Mouse (Mus musculus) kidney, adult 9 months (tissue): Measurements from ENCODE around the gene Mecr.
A peak's percentile ranks its signal among the peaks of the same experiment; 100 is the strongest.

Experiments
- DNase-seq: peaks from one replicate; pipeline ENCODE4 v3.0.0; 2022

The Mecr gene

DNA sequence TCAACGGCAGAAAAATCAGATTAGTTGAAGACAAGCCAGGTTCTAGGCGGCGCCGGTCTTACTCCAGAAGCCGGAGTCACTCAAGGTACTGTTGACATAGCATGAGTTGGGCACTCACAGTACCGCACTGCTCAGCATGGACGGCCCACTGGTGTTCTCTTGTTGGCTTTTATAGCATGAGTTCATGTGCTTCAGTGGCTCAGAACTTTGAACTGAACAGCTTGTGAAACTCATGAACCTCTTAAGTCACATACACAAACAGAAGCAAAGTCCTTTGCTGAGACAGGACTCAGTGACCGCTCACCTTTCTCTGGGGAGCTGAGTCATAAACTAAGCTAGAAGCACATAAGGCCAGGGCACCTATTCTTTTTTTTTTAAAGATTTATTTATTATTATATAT is 54.5 kb downstream of the Mecr start:
- DNase-seq: peak; percentile 91

- no peak for DNase-seq
Measured at GRCm38 (mm10) chr4:131898503-131899179, 55.4 kb downstream of the Mecr start.

- DNase-seq: no peak
Measured at GRCm38 (mm10) chr4:131899180-131899554, 55.9 kb downstream of the Mecr start.

- no peak for DNase-seq
Measured at GRCm38 (mm10) chr4:131901090-131901489, 57.8 kb downstream of the Mecr start.

DNA sequence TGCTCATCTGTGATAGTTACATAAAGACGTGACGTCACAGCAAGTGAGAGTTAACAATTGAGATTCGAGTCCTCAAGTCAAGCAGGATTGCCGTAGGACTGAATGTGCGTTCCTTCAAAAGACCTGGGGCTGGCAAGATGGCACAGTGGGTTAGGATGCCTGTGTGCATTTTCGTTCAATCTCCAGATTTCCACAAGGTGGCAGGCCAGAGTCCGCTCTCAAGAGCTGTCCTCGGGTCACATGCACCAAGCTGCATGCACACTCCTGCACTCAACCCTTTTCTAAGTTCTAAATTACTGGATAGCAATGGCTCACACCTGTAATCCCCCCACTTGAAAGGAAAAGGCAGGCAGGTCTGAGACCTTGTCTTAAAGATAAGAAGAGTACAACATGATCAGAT is 61.2 kb downstream of the Mecr start:
- peak; percentile 71 for DNase-seq

- no peak for DNase-seq
Measured at GRCm38 (mm10) chr4:131906423-131906822, 63.2 kb downstream of the Mecr start.

DNA sequence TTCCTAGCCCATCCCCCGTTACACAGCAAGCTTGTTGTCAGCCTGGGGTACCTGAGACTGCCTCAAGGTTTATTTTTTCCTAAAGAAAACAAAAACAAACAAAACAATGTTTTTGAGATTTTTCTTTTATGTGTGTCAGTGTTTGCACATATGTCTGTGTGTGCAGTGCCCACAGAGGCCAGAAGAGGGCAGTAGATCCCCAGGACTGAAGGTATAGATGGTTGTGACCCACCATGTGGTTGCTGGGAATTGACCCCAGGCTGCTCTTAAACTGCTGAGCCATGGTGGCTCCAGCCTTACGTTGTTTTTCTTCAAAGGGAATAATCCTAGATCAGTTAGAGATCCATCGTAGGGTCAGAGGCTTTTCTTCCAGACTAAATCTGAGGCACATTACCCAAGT is 64.6 kb downstream of the Mecr start:
- no peak for DNase-seq

- DNase-seq: peak; percentile 45
Measured at GRCm38 (mm10) chr4:131910237-131910994, 67.1 kb downstream of the Mecr start.

DNA sequence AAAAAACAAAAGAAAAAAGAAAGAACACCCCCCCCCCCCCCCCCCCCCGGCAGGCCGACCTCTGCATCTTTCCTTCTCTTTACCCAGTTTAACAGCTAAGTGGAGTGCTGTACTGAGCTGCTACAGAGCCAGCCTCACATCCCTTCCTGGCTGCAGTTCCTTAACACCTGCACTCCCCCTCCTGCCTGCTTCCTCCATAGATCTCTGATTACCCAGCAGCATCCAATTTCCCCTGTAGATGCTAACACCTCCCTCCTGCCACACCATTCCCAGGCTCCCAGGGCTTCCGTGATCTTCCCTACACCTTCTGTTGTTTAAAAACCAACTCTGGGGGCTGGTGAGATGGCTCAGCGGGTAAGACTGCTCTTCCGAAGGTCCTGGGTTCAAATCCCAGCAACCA is 68.3 kb downstream of the Mecr start:
- DNase-seq: no peak

- DNase-seq: no peak
Measured at GRCm38 (mm10) chr4:131913526-131913925, 70.3 kb downstream of the Mecr start.

DNA sequence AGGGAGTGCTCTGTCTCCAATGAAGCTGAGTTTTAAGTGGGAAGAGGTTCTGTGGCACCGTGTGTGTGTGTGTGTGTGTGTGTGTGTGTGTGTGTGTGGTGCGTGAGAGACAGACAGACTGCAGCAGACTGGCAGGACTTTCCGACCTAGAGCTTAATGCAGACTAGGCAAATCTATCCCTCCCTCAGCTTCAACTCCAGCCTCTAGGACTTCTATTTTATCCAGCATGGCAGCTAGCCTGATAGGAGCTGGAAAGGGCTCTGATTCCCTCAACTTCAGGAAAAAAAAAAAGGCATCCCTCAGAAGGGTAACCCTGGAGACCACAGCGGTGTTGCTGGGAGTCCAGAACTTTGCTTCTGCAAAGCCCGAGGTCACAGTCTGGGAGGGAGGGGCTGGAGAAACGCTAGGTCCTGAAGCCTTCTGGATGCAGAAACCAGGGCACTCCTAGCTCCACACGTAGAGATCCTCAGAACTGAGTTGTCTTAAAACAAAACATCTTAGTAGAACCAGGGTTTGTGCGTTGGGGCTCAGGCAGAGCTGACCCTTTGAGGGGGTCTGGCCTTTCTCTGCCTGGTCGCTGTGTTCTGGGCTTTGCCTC is 70.9 kb downstream of the Mecr start:
- DNase-seq: no peak

- DNase-seq: peak; percentile 53
Measured at GRCm38 (mm10) chr4:131914891-131915469, 71.7 kb downstream of the Mecr start.

GRCm38 (mm10) chr4:131915821-131916328 is 72.6 kb downstream of the Mecr start:
- no peak for DNase-seq

DNA sequence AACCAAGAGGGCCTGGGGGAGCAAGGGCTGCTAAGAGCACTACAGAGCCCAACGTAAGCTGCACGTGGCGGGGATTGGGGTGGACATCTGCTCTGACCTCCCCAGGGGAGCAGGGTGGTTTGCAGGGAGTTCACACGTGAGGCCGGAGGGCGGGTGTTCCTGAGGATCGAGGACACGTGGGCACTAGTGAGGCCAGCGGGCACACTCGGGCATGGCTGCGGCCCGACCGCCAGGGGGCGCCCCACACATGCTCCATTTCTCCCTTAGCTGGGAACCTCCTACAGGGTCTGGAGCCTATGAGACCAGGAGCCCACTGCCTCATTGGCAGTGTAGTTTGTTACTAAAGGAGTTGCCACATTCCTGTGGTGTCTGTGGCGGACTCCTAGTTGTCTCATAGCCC is 73.2 kb downstream of the Mecr start:
- peak; percentile 94 for DNase-seq

- DNase-seq: peak; percentile 48
Measured at GRCm38 (mm10) chr4:131917010-131917555, 73.8 kb downstream of the Mecr start.
